In genomic region chr7:143614404-143615135, GRCm38 (mm10) we compare ENCODE assay signal across 11 mouse cellular contexts. TPM values are rescaled to one million over a fixed set of nuclear protein-coding genes. Genes with fewer than 3 reads are reported as not detected.
DNase-seq lines count a peak whose midpoint lies in the region; ATAC-seq and TF ChIP-seq lines count a peak whose summit lies in the region.
"Had no signal": no experiment of that assay in that cellular context is flagged by ENCODE, and none has a peak within 500 bp of the region (broad histone marks: within the 10 kb centered on the region; RNA-seq: fewer than 3 reads in every experiment).

No protein-coding gene starts in this region.

- no peak for TF ChIP-seq POLR2A in limb, embryonic 14.5 days (IDR thresholded peaks at IDR 0.05; ENCODE audit: borderline replicate concordance, extremely low read depth, insufficient read depth, insufficient read length)

- 65% methylated on average over 9 of the region's 9 CpGs for WGBS in limb, embryonic 14.5 days
- 69% methylated on average over 9 of the region's 9 CpGs for WGBS in limb, embryonic 10.5 days
- WGBS in heart, embryonic 16.5 days: 28% methylated on average over 9 of the region's 9 CpGs
- 49% methylated on average over 9 of the region's 9 CpGs for WGBS in stomach, embryonic 15.5 days
- 74% methylated on average over 9 of the region's 9 CpGs for WGBS in forebrain, embryonic 10.5 days

- 0 out of 2 replicates have a peak overlapping the region, but pooled peaks have one; percentile 29 for H3K27ac ChIP-seq in limb, embryonic 14.5 days (replicated peaks; ENCODE audit: low read depth, low read length)
- no peak overlapping the region for H3K27ac ChIP-seq in limb, embryonic 10.5 days
- peak overlapping the region; percentile 28 for H3K27ac ChIP-seq in heart, embryonic 16.5 days (ENCODE audit: low read length)
- peak overlapping the region; percentile 65 for H3K27ac ChIP-seq in stomach, embryonic 15.5 days
- H3K27ac ChIP-seq in forebrain, embryonic 10.5 days: no peak overlapping the region
- H3K27ac ChIP-seq: limb, embryonic 13.5 days had no signal

- no peak for ATAC-seq in limb, embryonic 14.5 days (ENCODE audit: low FRiP score, low read depth)
- peak; percentile 18; the same call in 1 of the 2 replicates for ATAC-seq in heart, embryonic 16.5 days (replicated peaks; ENCODE audit: extremely low read depth, insufficient read depth, low FRiP score)
- ATAC-seq in stomach, embryonic 15.5 days (ENCODE audit: insufficient read depth, low FRiP score, low read depth): peak; percentile 56; the same call in 1 of the 2 replicates
- ATAC-seq: forebrain, embryonic 16.5 days had no signal

- no peak for DNase-seq in limb, embryonic 14.5 days (ENCODE audit: low spot score)
- no peak for DNase-seq in limb, embryonic 10.5 days (ENCODE audit: low spot score)
- peak; percentile 56 to 74 for DNase-seq in kidney, postnatal 36 days
- DNase-seq in urinary bladder, postnatal 14 days (ENCODE audit: low spot score): no peak
- no peak for DNase-seq in spleen, postnatal 14 days (ENCODE audit: low spot score in 2 of 2)
- no peak for DNase-seq in forebrain, embryonic 10.5 days (ENCODE audit: extremely low spot score, low spot score)
- DNase-seq: thymus, postnatal 14 days had no signal

- no peak overlapping the region for H3K4me3 ChIP-seq in limb, embryonic 14.5 days (replicated peaks; ENCODE audit: low read length)
- no peak overlapping the region for H3K4me3 ChIP-seq in limb, embryonic 10.5 days
- H3K4me3 ChIP-seq in heart, embryonic 16.5 days (ENCODE audit: low read length): no peak overlapping the region
- no peak overlapping the region for H3K4me3 ChIP-seq in stomach, embryonic 15.5 days (replicated peaks)
- no peak overlapping the region for H3K4me3 ChIP-seq in forebrain, embryonic 10.5 days
- H3K4me3 ChIP-seq: limb, embryonic 13.5 days had no signal

- no peaks in the 10 kb centered on the region for H3K4me1 ChIP-seq in limb, embryonic 14.5 days (ENCODE audit: control insufficient read depth, insufficient read depth, low read length)
- no peaks in the 10 kb centered on the region for H3K4me1 ChIP-seq in limb, embryonic 10.5 days
- no peaks in the 10 kb centered on the region for H3K4me1 ChIP-seq in heart, embryonic 16.5 days (ENCODE audit: control insufficient read depth, insufficient read depth, low read length)
- 0 out of 2 replicates have a peak, but pooled peaks cover 11% of the 10 kb centered on the region for H3K4me1 ChIP-seq in stomach, embryonic 15.5 days
- H3K4me1 ChIP-seq in forebrain, embryonic 10.5 days: no peaks in the 10 kb centered on the region
- H3K4me1 ChIP-seq: limb, embryonic 13.5 days had no signal

- no peaks in the 10 kb centered on the region for H3K27me3 ChIP-seq in limb, embryonic 14.5 days (ENCODE audit: control insufficient read depth, insufficient read depth, low read length)
- H3K27me3 ChIP-seq in limb, embryonic 10.5 days (ENCODE audit: low read depth, poor library complexity, severe bottlenecking): no peaks in the 10 kb centered on the region
- H3K27me3 ChIP-seq in heart, embryonic 16.5 days (ENCODE audit: control insufficient read depth, insufficient read depth, low read length): no peaks in the 10 kb centered on the region
- H3K27me3 ChIP-seq in stomach, embryonic 15.5 days (replicated peaks): no peaks in the 10 kb centered on the region
- no peaks in the 10 kb centered on the region for H3K27me3 ChIP-seq in forebrain, embryonic 10.5 days (ENCODE audit: poor library complexity, severe bottlenecking)
- H3K27me3 ChIP-seq: limb, embryonic 13.5 days had no signal

- no peaks in the 10 kb centered on the region for H3K36me3 ChIP-seq in limb, embryonic 14.5 days (ENCODE audit: control insufficient read depth, insufficient read depth, low read length)
- H3K36me3 ChIP-seq in limb, embryonic 10.5 days: no peaks in the 10 kb centered on the region
- no peaks in the 10 kb centered on the region for H3K36me3 ChIP-seq in heart, embryonic 16.5 days (ENCODE audit: control insufficient read depth, insufficient read depth)
- no peaks in the 10 kb centered on the region for H3K36me3 ChIP-seq in stomach, embryonic 15.5 days
- H3K36me3 ChIP-seq in forebrain, embryonic 10.5 days (replicated peaks): no peaks in the 10 kb centered on the region
- H3K36me3 ChIP-seq: limb, embryonic 13.5 days had no signal

- H3K9ac ChIP-seq in limb, embryonic 14.5 days (ENCODE audit: low read depth, low read length, severe bottlenecking): no peak overlapping the region
- no peak overlapping the region for H3K9ac ChIP-seq in heart, embryonic 16.5 days (ENCODE audit: low read length)
- H3K9ac ChIP-seq in stomach, embryonic 15.5 days: no peak overlapping the region
- H3K9ac ChIP-seq: limb, embryonic 13.5 days had no signal

- no peaks in the 10 kb centered on the region for H3K9me3 ChIP-seq in limb, embryonic 14.5 days (ENCODE audit: control insufficient read depth, low read length)
- 0 out of 2 replicates have a peak, but pooled peaks cover 2% of the 10 kb centered on the region for H3K9me3 ChIP-seq in limb, embryonic 10.5 days (replicated peaks)
- H3K9me3 ChIP-seq in heart, embryonic 16.5 days (replicated peaks; ENCODE audit: control insufficient read depth, low read length): no peaks in the 10 kb centered on the region
- no peaks in the 10 kb centered on the region for H3K9me3 ChIP-seq in stomach, embryonic 15.5 days
- no peaks in the 10 kb centered on the region; the same call in 1 of the 2 replicates for H3K9me3 ChIP-seq in forebrain, embryonic 10.5 days
- H3K9me3 ChIP-seq: limb, embryonic 13.5 days had no signal

- H3K4me2 ChIP-seq in limb, embryonic 14.5 days (replicated peaks; ENCODE audit: low read depth, low read length, severe bottlenecking): no peak overlapping the region
- no peak overlapping the region for H3K4me2 ChIP-seq in heart, embryonic 16.5 days (ENCODE audit: low read depth, low read length)
- H3K4me2 ChIP-seq in stomach, embryonic 15.5 days: no peak overlapping the region
- H3K4me2 ChIP-seq: limb, embryonic 13.5 days had no signal

RNA-seq across cellular contexts. Expression of gene Tnfrsf26, which starts 14.0 kb away (rescaled TPM):
- 0.35 and 0.51 TPM in 2 replicates for polyA plus RNA-seq in limb, embryonic 14.5 days (2012; rRNA removed)
- polyA plus RNA-seq in limb, embryonic 14.5 days (2014; fragmentation: Nextera tagmentation; extraction: Ambion mirVana): 0.54 and 0.61 TPM in 2 replicates
- 0.09 and 0.20 TPM in 2 replicates for polyA plus RNA-seq in limb, embryonic 10.5 days (2016; fragmentation: Nextera tagmentation; extraction: Ambion mirVana)
- 0.65 and 1.2 TPM in 2 replicates for polyA plus RNA-seq in heart, embryonic 16.5 days (2015; fragmentation: Nextera tagmentation; extraction: Ambion mirVana)
- 0.32 and 0.48 TPM in 2 replicates for polyA plus RNA-seq in stomach, embryonic 15.5 days (2015; fragmentation: Nextera tagmentation; extraction: Ambion mirVana)
- polyA plus RNA-seq in forebrain, embryonic 10.5 days (2016; fragmentation: Nextera tagmentation; extraction: Ambion mirVana): 0.17 and 0.35 TPM in 2 replicates
- polyA plus RNA-seq: forebrain, embryonic 16.5 days had no signal

RNA-seq across cellular contexts. Expression of gene Cars, which starts 14.7 kb away (rescaled TPM):
- 35.9 and 48.0 TPM in 2 replicates for polyA plus RNA-seq in limb, embryonic 14.5 days (2012; rRNA removed)
- polyA plus RNA-seq in limb, embryonic 14.5 days (2014; fragmentation: Nextera tagmentation; extraction: Ambion mirVana): 48.9 and 55.8 TPM in 2 replicates
- polyA plus RNA-seq in limb, embryonic 10.5 days (2016; fragmentation: Nextera tagmentation; extraction: Ambion mirVana): 79.2 and 88.3 TPM in 2 replicates
- 35.0 and 36.7 TPM in 2 replicates for polyA plus RNA-seq in heart, embryonic 16.5 days (2015; fragmentation: Nextera tagmentation; extraction: Ambion mirVana)
- 67.5 and 73.2 TPM in 2 replicates for polyA plus RNA-seq in stomach, embryonic 15.5 days (2015; fragmentation: Nextera tagmentation; extraction: Ambion mirVana)
- polyA plus RNA-seq in forebrain, embryonic 10.5 days (2016; fragmentation: Nextera tagmentation; extraction: Ambion mirVana): 87.3 and 93.9 TPM in 2 replicates

RNA-seq across cellular contexts. Expression of gene Tnfrsf22, which starts 34.9 kb away (rescaled TPM):
- 20.5 and 24.4 TPM in 2 replicates for polyA plus RNA-seq in limb, embryonic 14.5 days (2012; rRNA removed)
- 10.7 and 13.0 TPM in 2 replicates for polyA plus RNA-seq in limb, embryonic 14.5 days (2014; fragmentation: Nextera tagmentation; extraction: Ambion mirVana)
- 9.3 and 9.8 TPM in 2 replicates for polyA plus RNA-seq in limb, embryonic 10.5 days (2016; fragmentation: Nextera tagmentation; extraction: Ambion mirVana)
- polyA plus RNA-seq in heart, embryonic 16.5 days (2015; fragmentation: Nextera tagmentation; extraction: Ambion mirVana): 2.2 and 2.3 TPM in 2 replicates
- 5.7 and 6.8 TPM in 2 replicates for polyA plus RNA-seq in stomach, embryonic 15.5 days (2015; fragmentation: Nextera tagmentation; extraction: Ambion mirVana)
- polyA plus RNA-seq in forebrain, embryonic 10.5 days (2016; fragmentation: Nextera tagmentation; extraction: Ambion mirVana): 10.1 TPM in 2 replicates

Comparison
In these comparisons a context has a peak if more than half of its experiments do, and no peak if none do; other contexts are left out.
1. H3K27ac ChIP-seq: peak in limb, embryonic 14.5 days (single experiment), heart, embryonic 16.5 days (single experiment) and stomach, embryonic 15.5 days (single experiment); none in limb, embryonic 10.5 days (single experiment) and forebrain, embryonic 10.5 days (single experiment).
2. DNase-seq: peak in kidney, postnatal 36 days (2 of 2); none in limb, embryonic 14.5 days (single experiment), limb, embryonic 10.5 days (single experiment), urinary bladder, postnatal 14 days (single experiment), spleen, postnatal 14 days (0 of 2) and forebrain, embryonic 10.5 days (single experiment).